ENCODE assay signal across 10 mouse cellular contexts in genomic region chr10:78747035-78747721, GRCm38 (mm10). TPM values are rescaled to one million over a fixed set of nuclear protein-coding genes. Genes with fewer than 3 reads are reported as not detected.
A peak's percentile ranks its signal among the peaks of the same experiment; 100 is the strongest.
DNase-seq lines count a peak whose midpoint lies in the region; ATAC-seq and TF ChIP-seq lines count a peak whose summit lies in the region.
"Had no signal": no experiment of that assay in that cellular context is flagged by ENCODE, and none has a peak within 500 bp of the region (broad histone marks: within the 10 kb centered on the region; RNA-seq: fewer than 3 reads in every experiment).

No protein-coding gene starts in this region.

- TF ChIP-seq CTCF in lung, postnatal 0 days (IDR thresholded peaks at IDR 0.05): no peak
- TF ChIP-seq CTCF in small intestine, adult 2 months (IDR thresholded peaks at IDR 0.05; ENCODE audit: extremely low read depth, insufficient read length, insufficient replicate concordance, low read depth, low read length): no peak

- TF ChIP-seq POLR2A in small intestine, adult 2 months (IDR thresholded peaks at IDR 0.05; ENCODE audit: low read depth, low read length): no peak

- H3K4me2 ChIP-seq in embryonic facial prominence, embryonic 11.5 days (ENCODE audit: low read depth, low read length): peak overlapping the region; percentile 57
- peak overlapping the region; percentile 56 for H3K4me2 ChIP-seq in hindbrain, embryonic 14.5 days (replicated peaks)
- peak overlapping the region; percentile 55 for H3K4me2 ChIP-seq in lung, postnatal 0 days (replicated peaks; ENCODE audit: low read depth, low read length)

- no peaks in the 10 kb centered on the region for H3K9me3 ChIP-seq in heart, embryonic 10.5 days
- no peaks in the 10 kb centered on the region for H3K9me3 ChIP-seq in embryonic facial prominence, embryonic 11.5 days (replicated peaks; ENCODE audit: control insufficient read depth, low read length)
- H3K9me3 ChIP-seq in hindbrain, embryonic 14.5 days (ENCODE audit: control insufficient read depth, low read length): no peaks in the 10 kb centered on the region
- no peaks in the 10 kb centered on the region for H3K9me3 ChIP-seq in lung, postnatal 0 days (ENCODE audit: low read length)

- peak; percentile 73 for ATAC-seq in embryonic facial prominence, embryonic 11.5 days (replicated peaks; ENCODE audit: insufficient number of reproducible peaks, low FRiP score, low TSS enrichment, low read depth)
- ATAC-seq in hindbrain, embryonic 14.5 days (ENCODE audit: low FRiP score): peak; percentile 86
- peak; percentile 64 for ATAC-seq in lung, postnatal 0 days
- ATAC-seq in activated CD4-positive, CD25-positive, alpha-beta regulatory T cell, adult 4 months: no peak

- peaks cover 22% of the 10 kb centered on the region for H3K27me3 ChIP-seq in heart, embryonic 10.5 days (ENCODE audit: insufficient read depth, poor library complexity, severe bottlenecking)
- no peaks in the 10 kb centered on the region for H3K27me3 ChIP-seq in embryonic facial prominence, embryonic 11.5 days (ENCODE audit: control insufficient read depth, insufficient read depth, low read length)
- H3K27me3 ChIP-seq in hindbrain, embryonic 14.5 days (ENCODE audit: control insufficient read depth, insufficient read depth, low read length): no peaks in the 10 kb centered on the region
- no peaks in the 10 kb centered on the region for H3K27me3 ChIP-seq in lung, postnatal 0 days (replicated peaks; ENCODE audit: insufficient read depth, low read length)
- no peaks in the 10 kb centered on the region for H3K27me3 ChIP-seq in small intestine, adult 2 months (ENCODE audit: control insufficient read depth, insufficient read depth, low read length)

- intact Hi-C loops in heart, postnatal 36 days (cut with DNase I): no loop called here

- H3K4me1 ChIP-seq in heart, embryonic 10.5 days: peaks cover 7% of the 10 kb centered on the region
- peaks cover 2% of the 10 kb centered on the region; the same call in 1 of the 2 replicates for H3K4me1 ChIP-seq in embryonic facial prominence, embryonic 11.5 days (ENCODE audit: control insufficient read depth, insufficient read depth, low read length)
- peaks cover 6% of the 10 kb centered on the region; the same call in 1 of the 2 replicates for H3K4me1 ChIP-seq in hindbrain, embryonic 14.5 days (replicated peaks; ENCODE audit: control insufficient read depth, insufficient read depth, low read length)
- H3K4me1 ChIP-seq in lung, postnatal 0 days (ENCODE audit: insufficient read depth, low read depth, low read length): peaks cover 8% of the 10 kb centered on the region; the same call in 1 of the 2 replicates
- H3K4me1 ChIP-seq in small intestine, adult 2 months (ENCODE audit: control insufficient read depth, insufficient read depth, insufficient read length, low read length): peaks cover 5% of the 10 kb centered on the region; the same call in 1 of the 2 replicates

- H3K4me3 ChIP-seq in heart, embryonic 10.5 days: peak overlapping the region; percentile 54
- H3K4me3 ChIP-seq in embryonic facial prominence, embryonic 11.5 days (ENCODE audit: low read depth, low read length): peak overlapping the region; percentile 31
- H3K4me3 ChIP-seq in hindbrain, embryonic 14.5 days (replicated peaks; ENCODE audit: low read length): peak overlapping the region; percentile 34
- peak overlapping the region; percentile 14 for H3K4me3 ChIP-seq in lung, postnatal 0 days (ENCODE audit: low read depth, low read length)
- peak overlapping the region; percentile 35 for H3K4me3 ChIP-seq in small intestine, adult 2 months (ENCODE audit: low read depth, low read length)

- no peak for TF ChIP-seq EP300 in lung, postnatal 0 days (IDR thresholded peaks at IDR 0.05)

- WGBS in heart, embryonic 10.5 days: 2% methylated on average over 27 of the region's 27 CpGs
- 3% methylated on average over 27 of the region's 27 CpGs for WGBS in embryonic facial prominence, embryonic 11.5 days
- under 1% methylated on average over 27 of the region's 27 CpGs for WGBS in hindbrain, embryonic 14.5 days
- 4% methylated on average over 27 of the region's 27 CpGs for WGBS in lung, postnatal 0 days
- 5% methylated on average over 27 of the region's 27 CpGs for WGBS in small intestine, adult 2 months

- H3K27ac ChIP-seq in heart, embryonic 10.5 days: no peak overlapping the region
- no peak overlapping the region for H3K27ac ChIP-seq in embryonic facial prominence, embryonic 11.5 days (replicated peaks; ENCODE audit: low read depth, low read length)
- H3K27ac ChIP-seq in hindbrain, embryonic 14.5 days: no peak overlapping the region
- no peak overlapping the region for H3K27ac ChIP-seq in lung, postnatal 0 days (ENCODE audit: low read length)
- H3K27ac ChIP-seq in small intestine, adult 2 months (ENCODE audit: insufficient read depth, low read depth, low read length): no peak overlapping the region

- H3K36me3 ChIP-seq in heart, embryonic 10.5 days: no peaks in the 10 kb centered on the region
- H3K36me3 ChIP-seq in embryonic facial prominence, embryonic 11.5 days (replicated peaks; ENCODE audit: control insufficient read depth, insufficient read depth, low read depth, low read length): no peaks in the 10 kb centered on the region
- no peaks in the 10 kb centered on the region for H3K36me3 ChIP-seq in hindbrain, embryonic 14.5 days (replicated peaks; ENCODE audit: control insufficient read depth, insufficient read depth)
- H3K36me3 ChIP-seq in lung, postnatal 0 days (ENCODE audit: insufficient read depth, low read length): no peaks in the 10 kb centered on the region
- no peaks in the 10 kb centered on the region for H3K36me3 ChIP-seq in small intestine, adult 2 months (ENCODE audit: control insufficient read depth, insufficient read depth, low read length)

- DNase-seq in heart, embryonic 10.5 days (ENCODE audit: low spot score): peak; percentile 75
- DNase-seq in heart, postnatal 36 days: no peak
- DNase-seq in Muller cell, postnatal 12 days (ENCODE audit: inconsistent ontology term): peak; percentile 33
- DNase-seq in embryonic facial prominence, embryonic 11.5 days (ENCODE audit: low spot score): peak; percentile 46
- peak; percentile 63 for DNase-seq in hindbrain, embryonic 14.5 days (ENCODE audit: low spot score)
- peak; percentile 38 for DNase-seq in lung, postnatal 0 days (ENCODE audit: low spot score)

- H3K9ac ChIP-seq in embryonic facial prominence, embryonic 11.5 days (replicated peaks; ENCODE audit: low read length): peak overlapping the region; percentile 39
- peak overlapping the region; percentile 47 for H3K9ac ChIP-seq in hindbrain, embryonic 14.5 days
- H3K9ac ChIP-seq in lung, postnatal 0 days (replicated peaks; ENCODE audit: low read depth): no peak overlapping the region

RNA-seq across cellular contexts. Expression of gene Ccdc105, which starts 5.7 kb away (rescaled TPM):
- polyA plus RNA-seq in heart, embryonic 10.5 days (2016; fragmentation: Nextera tagmentation; extraction: Ambion mirVana): not detected in 2 replicates
- not detected for total RNA-seq in heart, postnatal 36 days (2021)
- polyA plus RNA-seq in embryonic facial prominence, embryonic 11.5 days (2014; fragmentation: Nextera tagmentation; extraction: Ambion mirVana): 0.11 TPM in 1 of 2 replicates, not detected in the other
- polyA plus RNA-seq in hindbrain, embryonic 14.5 days (2014; fragmentation: Nextera tagmentation; extraction: Ambion mirVana): 0.23 and 0.35 TPM in 2 replicates
- polyA plus RNA-seq in lung, postnatal 0 days (2015; fragmentation: Nextera tagmentation; extraction: Ambion mirVana): not detected in 2 replicates
- polyA plus RNA-seq in small intestine, adult 2 months (2012; rRNA removed): not detected in 2 replicates
- not detected for polyA plus RNA-seq in activated CD4-positive, CD25-positive, alpha-beta regulatory T cell, adult 4 months (2017; shearing (Covaris generic))
- total RNA-seq: MEL had no signal

RNA-seq across cellular contexts. Expression of gene Casp14, which starts 29.1 kb away (rescaled TPM):
- not detected in 2 replicates for polyA plus RNA-seq in heart, embryonic 10.5 days (2016; fragmentation: Nextera tagmentation; extraction: Ambion mirVana)
- total RNA-seq in heart, postnatal 36 days (2021): not detected
- 0.24 TPM in 1 of 2 replicates, not detected in the other for polyA plus RNA-seq in embryonic facial prominence, embryonic 11.5 days (2014; fragmentation: Nextera tagmentation; extraction: Ambion mirVana)
- polyA plus RNA-seq in hindbrain, embryonic 14.5 days (2014; fragmentation: Nextera tagmentation; extraction: Ambion mirVana): not detected in 2 replicates
- not detected in 2 replicates for polyA plus RNA-seq in lung, postnatal 0 days (2015; fragmentation: Nextera tagmentation; extraction: Ambion mirVana)
- polyA plus RNA-seq in small intestine, adult 2 months (2012; rRNA removed): not detected in 2 replicates
- not detected for polyA plus RNA-seq in activated CD4-positive, CD25-positive, alpha-beta regulatory T cell, adult 4 months (2017; shearing (Covaris generic))
- total RNA-seq: MEL had no signal
- polyA plus RNA-seq: gonadal fat pad, adult 2 months had no signal

RNA-seq across cellular contexts. Expression of gene Slc1a6, which starts 33.1 kb away (rescaled TPM):
- polyA plus RNA-seq in heart, embryonic 10.5 days (2016; fragmentation: Nextera tagmentation; extraction: Ambion mirVana): 0.68 and 0.76 TPM in 2 replicates
- under 1 TPM in 1 of 2 experiments, not detected in 1; 0.30 TPM for total RNA-seq in heart, postnatal 36 days (2021)
- 1.1 and 1.3 TPM in 2 replicates for polyA plus RNA-seq in embryonic facial prominence, embryonic 11.5 days (2014; fragmentation: Nextera tagmentation; extraction: Ambion mirVana)
- polyA plus RNA-seq in hindbrain, embryonic 14.5 days (2014; fragmentation: Nextera tagmentation; extraction: Ambion mirVana): 11.9 and 17.4 TPM in 2 replicates
- 0.36 and 0.41 TPM in 2 replicates for polyA plus RNA-seq in lung, postnatal 0 days (2015; fragmentation: Nextera tagmentation; extraction: Ambion mirVana)
- 0.09 TPM in 1 of 2 replicates, not detected in the other for polyA plus RNA-seq in small intestine, adult 2 months (2012; rRNA removed)
- not detected for polyA plus RNA-seq in activated CD4-positive, CD25-positive, alpha-beta regulatory T cell, adult 4 months (2017; shearing (Covaris generic))
- total RNA-seq: MEL had no signal

Comparison
In these comparisons a context has a peak if more than half of its experiments do, and no peak if none do; other contexts are left out.
1. DNase-seq: peak in heart, embryonic 10.5 days (single experiment), Muller cell, postnatal 12 days (single experiment), embryonic facial prominence, embryonic 11.5 days (single experiment), hindbrain, embryonic 14.5 days (single experiment) and lung, postnatal 0 days (single experiment); none in heart, postnatal 36 days (0 of 2).
2. Peak in every context shown above with its lines, with median percentiles within 50 percentile points of each other: H3K4me3 ChIP-seq and H3K4me2 ChIP-seq.